Mouse (Mus musculus): ENCODE data around the gene Phgdh. TPM values are rescaled to one million over a fixed set of nuclear protein-coding genes. Genes with fewer than 3 reads are reported as not detected.

Gene Phgdh
- polyA plus RNA-seq, 1 experiment from 2014 or later = 194 TPM

DNA sequence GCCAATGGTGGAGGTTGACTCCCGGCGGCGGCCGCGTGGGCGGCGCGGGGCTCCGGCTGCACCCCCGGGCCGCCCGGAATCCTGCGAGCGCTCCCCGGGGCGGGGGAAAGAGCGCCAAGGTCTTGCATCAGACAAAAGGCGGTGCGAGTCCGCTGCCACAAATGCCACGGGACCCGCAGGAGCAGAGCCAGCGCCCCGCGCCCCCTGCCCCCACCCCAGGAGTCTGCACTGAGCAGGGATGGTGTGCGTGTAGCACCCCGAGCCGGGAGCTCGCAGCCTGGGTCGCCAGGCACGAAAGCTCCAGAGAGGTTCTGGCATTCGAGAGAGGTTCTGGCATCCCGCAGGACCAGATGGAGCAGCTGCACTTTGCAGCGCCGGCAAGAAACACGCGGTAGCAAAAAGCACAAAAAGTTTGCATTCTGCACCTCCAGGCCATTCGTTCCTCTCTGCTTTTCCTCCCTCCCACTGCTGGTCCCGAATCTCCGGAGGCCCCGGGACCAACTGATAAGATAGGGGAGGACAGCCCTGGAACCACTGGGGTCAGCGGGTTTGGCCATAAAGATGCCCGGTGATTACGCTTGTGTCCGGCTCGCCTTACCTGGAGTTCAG, 589 bp downstream of the Phgdh start:
- no peaks in the 10 kb centered on the region for H3K36me3 ChIP-seq
- under 1% methylated on average over 46 of the region's 46 CpGs for WGBS
- ATAC-seq (replicated peaks) = peak; percentile 81
- H3K27ac ChIP-seq (replicated peaks) = peak overlapping the region; percentile 67
- peak overlapping the region; percentile 53 for H3K9ac ChIP-seq (replicated peaks)
- H3K27me3 ChIP-seq = no peaks in the 10 kb centered on the region
- peak overlapping the region; percentile 97 for H3K4me2 ChIP-seq (replicated peaks)
- H3K9me3 ChIP-seq = no peaks in the 10 kb centered on the region
- peak overlapping the region; percentile 56 for H3K4me3 ChIP-seq
- peaks cover 37% of the 10 kb centered on the region for H3K4me1 ChIP-seq

DNA sequence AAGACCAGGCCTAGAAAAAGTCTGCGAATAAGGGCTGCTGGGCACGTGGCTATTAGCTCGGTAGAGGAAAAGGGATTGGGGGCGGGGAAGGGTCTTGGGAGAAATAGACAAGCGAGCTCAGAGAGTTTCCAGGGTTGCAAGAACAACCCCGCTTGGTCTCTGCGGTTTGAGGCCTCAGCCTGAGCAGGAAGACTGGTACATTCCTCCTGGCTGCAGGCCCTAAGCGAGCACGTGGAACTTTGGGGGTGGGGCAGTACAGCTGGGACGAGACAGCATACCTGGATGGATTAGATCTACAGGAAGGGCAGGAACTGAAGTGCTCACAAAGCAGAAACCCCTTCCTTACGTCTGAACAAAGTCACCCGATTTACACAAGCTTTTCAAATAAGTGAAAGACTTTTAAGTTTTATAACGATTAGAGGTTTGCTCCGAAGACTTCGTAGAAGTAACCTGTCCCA, 1.2 kb downstream of the Phgdh start:
- peak; percentile 41 for ATAC-seq (replicated peaks)
- peak overlapping the region; percentile 56 for H3K4me3 ChIP-seq
- peak overlapping the region; percentile 97 for H3K4me2 ChIP-seq (replicated peaks)
- no peaks in the 10 kb centered on the region for H3K27me3 ChIP-seq
- H3K9ac ChIP-seq (replicated peaks) = peak overlapping the region; percentile 53
- H3K9me3 ChIP-seq = no peaks in the 10 kb centered on the region
- H3K36me3 ChIP-seq = no peaks in the 10 kb centered on the region
- H3K4me1 ChIP-seq = peaks cover 37% of the 10 kb centered on the region
- peak overlapping the region; percentile 67 for H3K27ac ChIP-seq (replicated peaks)
- under 1% methylated on average over 15 of the region's 15 CpGs for WGBS

DNA sequence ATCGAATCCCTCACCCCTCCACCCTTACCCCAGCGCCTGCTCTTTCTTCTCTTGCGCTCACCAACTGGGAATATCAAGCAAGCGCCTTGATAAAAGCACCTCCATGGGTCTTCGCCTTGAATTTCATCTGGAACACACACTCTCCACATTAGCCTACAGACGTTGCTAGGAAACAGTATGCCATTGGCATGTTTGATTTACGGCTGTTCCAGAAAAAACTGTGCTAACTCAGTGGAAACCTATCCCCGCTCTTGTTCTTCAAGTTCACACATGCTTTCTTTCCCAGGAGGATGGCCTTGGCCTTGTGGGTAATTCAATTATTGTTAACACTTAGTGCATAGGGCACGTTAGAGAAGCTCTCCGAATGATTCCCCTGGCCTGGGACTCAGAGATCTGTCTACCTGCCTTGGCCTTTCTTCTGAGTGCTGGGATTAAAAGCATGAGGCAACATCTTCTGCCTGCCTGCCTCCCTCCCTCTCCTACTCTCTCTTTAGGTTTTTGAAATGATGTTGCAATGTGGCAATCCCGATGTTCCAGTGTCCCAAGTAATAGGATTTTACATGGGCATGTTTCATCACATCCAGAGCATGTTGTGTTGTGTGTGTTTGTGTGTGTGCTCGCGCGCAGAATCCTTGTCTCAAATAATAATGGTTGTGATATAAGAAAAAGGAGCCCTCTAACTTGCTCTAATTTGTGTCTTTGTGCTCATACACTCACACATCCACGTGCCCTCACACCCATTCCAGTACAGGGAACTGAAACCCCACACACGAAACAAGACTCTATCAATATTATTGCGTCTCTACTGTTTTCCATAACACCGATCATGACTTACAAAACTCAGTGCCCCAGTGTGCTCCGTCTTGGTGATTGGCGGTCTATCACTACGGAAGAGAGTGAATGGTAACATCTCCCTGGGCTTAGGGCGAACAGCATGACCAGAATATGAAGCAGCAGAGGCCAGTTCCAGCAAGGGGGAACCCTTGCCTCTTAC, 2.8 kb downstream of the Phgdh start:
- no peak; the same call in 1 of the 2 replicates for ATAC-seq (replicated peaks)
- Histone ChIP-seq H3K9me3 (no peaks in the 10 kb centered on the region), H3K9ac (replicated peaks) (no peak overlapping the region), H3K27ac (replicated peaks) (peak overlapping the region; percentile 0; the same call in 1 of the 2 replicates), H3K27me3 (no peaks in the 10 kb centered on the region), H3K4me1 (peaks cover 37% of the 10 kb centered on the region), H3K4me2 (replicated peaks) (peak overlapping the region; percentile 97), H3K36me3 (0 out of 2 replicates have a peak, but pooled peaks cover 7% of the 10 kb centered on the region), H3K4me3 (no peak overlapping the region)
- WGBS = 62% methylated on average over 22 of the region's 22 CpGs

DNA sequence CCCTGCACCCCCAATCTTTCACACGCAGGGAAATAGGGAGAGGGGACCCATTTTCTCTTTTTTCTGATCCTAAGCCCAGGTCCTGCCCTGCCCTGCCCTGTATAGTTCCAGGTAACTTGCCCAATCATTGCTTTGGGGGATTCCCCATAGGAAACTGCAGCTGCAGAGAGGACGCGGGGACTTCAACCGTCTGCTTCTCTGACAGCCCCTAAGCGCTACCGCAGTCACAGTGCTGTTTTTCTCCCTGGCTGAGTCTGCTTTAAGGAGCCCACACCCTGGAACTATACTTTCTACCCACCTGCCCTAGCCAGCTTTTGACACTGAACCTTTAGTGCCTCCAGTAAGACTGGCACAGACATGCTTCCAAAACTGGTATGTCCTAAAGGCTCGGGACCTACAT, 3.9 kb downstream of the Phgdh start:
- H3K9me3 ChIP-seq = no peaks in the 10 kb centered on the region

DNA sequence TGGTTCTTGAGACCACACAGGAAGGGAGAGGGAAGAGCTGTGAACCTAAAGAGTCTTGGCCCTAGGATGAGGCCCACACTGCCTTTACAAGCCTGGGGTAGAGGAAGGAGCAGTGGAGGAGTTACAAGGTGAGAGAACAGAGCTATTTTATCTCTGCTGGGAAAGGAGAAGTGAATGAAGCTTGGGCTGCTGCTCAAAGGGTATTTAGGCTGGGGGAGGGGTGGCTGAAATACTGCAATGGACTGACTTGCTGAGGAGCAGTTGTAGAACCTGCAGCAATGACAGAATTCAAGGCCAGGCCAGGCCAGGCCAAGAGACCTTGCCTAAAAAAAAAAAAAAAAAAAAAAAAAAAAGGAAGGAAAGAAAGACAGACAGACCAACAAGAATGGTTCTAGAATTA, 4.5 kb downstream of the Phgdh start:
- no peak overlapping the region for H3K9ac ChIP-seq (replicated peaks)
- H3K27me3 ChIP-seq = no peaks in the 10 kb centered on the region
- ATAC-seq (replicated peaks) = no peak
- no peak overlapping the region for H3K4me2 ChIP-seq (replicated peaks)
- 0 out of 2 replicates have a peak, but pooled peaks cover 7% of the 10 kb centered on the region for H3K36me3 ChIP-seq
- no peak overlapping the region for H3K4me3 ChIP-seq
- no peaks in the 10 kb centered on the region for H3K9me3 ChIP-seq
- peaks cover 37% of the 10 kb centered on the region for H3K4me1 ChIP-seq
- H3K27ac ChIP-seq (replicated peaks) = no peak overlapping the region

More for the DNA sequence above, 3.9 kb downstream of the Phgdh start:
- no peaks in the 10 kb centered on the region for H3K27me3 ChIP-seq
- peaks cover 37% of the 10 kb centered on the region for H3K4me1 ChIP-seq
- H3K9ac ChIP-seq (replicated peaks) = no peak overlapping the region
- WGBS = 73% methylated on average over 7 of the region's 7 CpGs
- no peak for ATAC-seq (replicated peaks)
- H3K27ac ChIP-seq (replicated peaks) = no peak overlapping the region
- H3K4me2 ChIP-seq (replicated peaks) = no peak overlapping the region
- H3K4me3 ChIP-seq = no peak overlapping the region
- H3K36me3 ChIP-seq = 0 out of 2 replicates have a peak, but pooled peaks cover 7% of the 10 kb centered on the region

- WGBS = 81% methylated on average over 2 of the region's 2 CpGs
- Histone ChIP-seq H3K4me1 (peaks cover 32% of the 10 kb centered on the region), H3K9me3 (no peaks in the 10 kb centered on the region), H3K4me3 (no peak overlapping the region), H3K9ac (replicated peaks) (no peak overlapping the region), H3K27me3 (no peaks in the 10 kb centered on the region), H3K27ac (replicated peaks) (no peak overlapping the region), H3K4me2 (replicated peaks) (no peak overlapping the region), H3K36me3 (0 out of 2 replicates have a peak, but pooled peaks cover 7% of the 10 kb centered on the region)
- ATAC-seq (replicated peaks) = no peak
These were observed 5.8 kb downstream of the Phgdh start for GRCm38 (mm10) chr3:98334010-98334409.

- H3K4me1 ChIP-seq = no peaks in the 10 kb centered on the region
These were observed 15.6 kb downstream of the Phgdh start for GRCm38 (mm10) chr3:98324235-98324634.

GRCm38 (mm10) chr3:98322209-98322608, 17.6 kb downstream of the Phgdh start:
- Histone ChIP-seq H3K9ac (replicated peaks) (no peak overlapping the region), H3K4me2 (replicated peaks) (no peak overlapping the region), H3K36me3 (no peaks in the 10 kb centered on the region; the same call in 1 of the 2 replicates), H3K9me3 (no peaks in the 10 kb centered on the region), H3K27me3 (no peaks in the 10 kb centered on the region), H3K4me1 (peaks cover 8% of the 10 kb centered on the region), H3K4me3 (no peak overlapping the region), H3K27ac (replicated peaks) (no peak overlapping the region)
- ATAC-seq (replicated peaks) = no peak
- 93% methylated on average over 5 of the region's 5 CpGs for WGBS

More at GRCm38 (mm10) chr3:98324235-98324634, 15.6 kb downstream of the Phgdh start:
- Histone ChIP-seq H3K4me3 (no peak overlapping the region), H3K27me3 (no peaks in the 10 kb centered on the region), H3K4me2 (replicated peaks) (no peak overlapping the region), H3K9me3 (no peaks in the 10 kb centered on the region), H3K9ac (replicated peaks) (no peak overlapping the region), H3K27ac (replicated peaks) (no peak overlapping the region), H3K36me3 (no peaks in the 10 kb centered on the region; the same call in 1 of the 2 replicates)
- ATAC-seq (replicated peaks) = no peak
- WGBS = 70% methylated on average over 9 of the region's 9 CpGs

GRCm38 (mm10) chr3:98319190-98319589, 20.6 kb downstream of the Phgdh start:
- Histone ChIP-seq H3K4me3 (no peak overlapping the region), H3K27me3 (no peaks in the 10 kb centered on the region), H3K9ac (replicated peaks) (no peak overlapping the region), H3K36me3 (no peaks in the 10 kb centered on the region), H3K9me3 (no peaks in the 10 kb centered on the region), H3K4me1 (peaks cover 14% of the 10 kb centered on the region), H3K4me2 (replicated peaks) (no peak overlapping the region), H3K27ac (replicated peaks) (peak overlapping the region; percentile 49)
- WGBS = 19% methylated on average over 2 of the region's 2 CpGs
- ATAC-seq (replicated peaks) = peak; percentile 84

GRCm38 (mm10) chr3:98317143-98317542, 22.6 kb downstream of the Phgdh start:
- WGBS = 24% methylated on average over 3 of the region's 3 CpGs
- Histone ChIP-seq H3K4me3 (no peak overlapping the region), H3K4me1 (peaks cover 14% of the 10 kb centered on the region), H3K27ac (replicated peaks) (no peak overlapping the region), H3K36me3 (no peaks in the 10 kb centered on the region), H3K27me3 (no peaks in the 10 kb centered on the region), H3K4me2 (replicated peaks) (no peak overlapping the region), H3K9me3 (no peaks in the 10 kb centered on the region), H3K9ac (replicated peaks) (no peak overlapping the region)
- ATAC-seq (replicated peaks) = no peak

DNA sequence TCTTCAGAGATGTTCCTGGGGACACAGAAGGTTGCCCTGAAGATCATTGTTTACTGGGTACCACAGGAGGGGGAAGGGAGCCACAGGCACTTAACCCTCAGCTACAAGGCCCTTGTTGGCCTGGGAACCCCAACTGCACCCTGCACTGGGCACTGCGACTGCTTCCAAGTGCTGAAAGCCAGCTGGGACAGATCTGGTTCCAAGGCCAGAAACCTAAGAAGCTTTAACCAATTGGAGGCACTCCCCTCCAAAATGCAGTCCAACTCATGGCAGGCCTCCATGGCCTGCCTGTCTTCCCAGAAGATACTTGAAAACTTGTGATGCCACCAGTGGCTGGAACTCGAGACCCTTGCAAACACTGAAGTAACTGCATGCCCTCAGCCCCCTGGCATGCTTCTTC, 24.6 kb downstream of the Phgdh start:
- WGBS = 82% methylated on average over 2 of the region's 2 CpGs

More for the DNA sequence above, 24.6 kb downstream of the Phgdh start:
- Histone ChIP-seq H3K9me3 (no peaks in the 10 kb centered on the region), H3K4me3 (no peak overlapping the region), H3K36me3 (no peaks in the 10 kb centered on the region), H3K4me1 (peaks cover 14% of the 10 kb centered on the region), H3K27ac (replicated peaks) (no peak overlapping the region), H3K4me2 (replicated peaks) (no peak overlapping the region), H3K27me3 (no peaks in the 10 kb centered on the region), H3K9ac (replicated peaks) (no peak overlapping the region)
- no peak for ATAC-seq (replicated peaks)

Measured in forebrain, embryonic 15.5 days (tissue).